ENCODE assay signal across 21 mouse cellular contexts in genomic region chr14:48174356-48174755, GRCm38 (mm10).
"Had no signal": no experiment of that assay in that cellular context is flagged by ENCODE, and none has a peak within 500 bp of the region (broad histone marks: within the 10 kb centered on the region; RNA-seq: fewer than 3 reads in every experiment).

No protein-coding gene starts in this region.

- H3K4me3 ChIP-seq: layer of hippocampus, adult 2 months; limb, embryonic 12.5 days; liver, embryonic 13.5 days; midbrain, embryonic 12.5 days; midbrain, embryonic 15.5 days; neural tube, embryonic 12.5 days; neural tube, embryonic 15.5 days had no signal

- H3K4me2 ChIP-seq: limb, embryonic 12.5 days; liver, embryonic 13.5 days; midbrain, embryonic 12.5 days; midbrain, embryonic 15.5 days; neural tube, embryonic 12.5 days; neural tube, embryonic 15.5 days had no signal

- H3K9me3 ChIP-seq: limb, embryonic 12.5 days; liver, embryonic 13.5 days; midbrain, embryonic 12.5 days; midbrain, embryonic 15.5 days; neural tube, embryonic 12.5 days; neural tube, embryonic 15.5 days had no signal

- ATAC-seq: intestine, postnatal 0 days; midbrain, embryonic 15.5 days had no signal

- H3K9ac ChIP-seq: limb, embryonic 12.5 days; liver, embryonic 13.5 days; midbrain, embryonic 12.5 days; midbrain, embryonic 15.5 days; neural tube, embryonic 12.5 days; neural tube, embryonic 15.5 days had no signal

- DNase-seq: kidney, adult 2 months; kidney, postnatal 25 days; layer of hippocampus, adult 9-11 months; liver, embryonic 13.5 days; lung, adult 2 months; lung, postnatal 10 days; right cerebral cortex, adult 18-20 months; right cerebral cortex, postnatal 14 days; right cerebral cortex, postnatal 4 days; thymus, adult 18-20 months; thymus, postnatal 36 days had no signal

- H3K27me3 ChIP-seq: limb, embryonic 12.5 days; liver, embryonic 13.5 days; midbrain, embryonic 12.5 days; midbrain, embryonic 15.5 days; neural tube, embryonic 12.5 days; neural tube, embryonic 15.5 days had no signal

- H3K27ac ChIP-seq: kidney, postnatal 0 days; layer of hippocampus, adult 2 months; liver, embryonic 13.5 days; macrophage; midbrain, embryonic 12.5 days; midbrain, embryonic 15.5 days; neural tube, embryonic 12.5 days; neural tube, embryonic 15.5 days; stomach, postnatal 0 days had no signal

- H3K36me3 ChIP-seq: liver, embryonic 13.5 days; midbrain, embryonic 15.5 days; neural tube, embryonic 12.5 days; neural tube, embryonic 15.5 days had no signal
